Mouse (Mus musculus): ENCODE measurements around the gene Scn2b.

GRCm38 (mm10) chr9:45105596-45106374 is 11.8 kb upstream of the Scn2b start:
- TF ChIP-seq CTCF (IDR thresholded peaks at IDR 0.05; ENCODE audit: low read depth) (no peak), EP300 (optimal IDR thresholded peaks at IDR 0.05) (no peak)

Data from stomach, postnatal 0 days (tissue).